Mouse (Mus musculus): ENCODE measurements around the gene Peli2.

DNA sequence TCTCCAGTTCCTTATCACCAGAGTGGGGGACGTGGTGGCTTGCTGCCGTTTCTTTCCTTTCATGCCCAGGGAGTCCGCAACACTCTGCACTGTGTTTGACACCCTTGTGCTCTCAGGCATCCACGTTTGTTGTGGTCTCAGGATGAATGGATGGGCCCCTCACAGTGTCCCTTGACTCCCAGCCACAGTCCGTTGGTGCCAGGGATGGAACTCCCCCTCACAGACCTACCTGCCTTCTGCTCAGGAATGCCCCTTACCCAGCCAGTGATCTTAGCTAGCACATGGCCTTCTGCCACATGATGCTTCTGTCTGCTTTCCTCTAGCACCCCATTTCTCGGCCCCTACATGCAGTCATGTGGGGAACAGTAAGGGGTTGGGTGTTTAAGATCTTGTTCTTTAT, 65.7 kb downstream of the Peli2 start:
- no peak for TF ChIP-seq CTCF (IDR thresholded peaks at IDR 0.05)
- no peak for TF ChIP-seq EP300 (IDR thresholded peaks at IDR 0.05)
